Mouse (Mus musculus): Measurements from ENCODE around the gene Ajap1.

Gene Ajap1

GRCm38 (mm10) chr4:153358243-153358550 lies 124.4 kb downstream of the Ajap1 start:
- no peak for DNase-seq (ENCODE audit: low read depth, low spot score)

GRCm38 (mm10) chr4:153357539-153358242 lies 124.9 kb downstream of the Ajap1 start:
- no peak for DNase-seq (ENCODE audit: low read depth, low spot score)

DNA sequence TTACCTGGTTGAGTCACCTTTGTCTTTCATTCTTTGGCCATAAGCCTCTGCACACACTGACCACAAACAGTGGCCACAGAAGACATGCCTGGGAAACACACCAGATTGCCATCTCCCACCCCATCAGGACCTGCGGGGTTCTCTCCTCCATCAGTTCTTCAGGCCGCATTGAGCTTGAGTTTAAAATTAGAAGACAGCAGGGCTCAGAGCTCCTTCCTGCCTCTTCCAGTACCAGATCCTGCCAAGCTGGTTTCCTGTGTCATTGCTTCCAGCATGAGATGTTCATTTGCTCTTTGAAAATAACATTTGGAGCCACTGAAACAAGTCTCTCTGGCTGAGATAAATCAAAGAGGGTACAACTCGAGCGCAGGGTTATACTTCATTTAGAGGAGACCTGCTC lies 126.4 kb downstream of the Ajap1 start:
- DNase-seq (ENCODE audit: low read depth, low spot score): no peak

DNA sequence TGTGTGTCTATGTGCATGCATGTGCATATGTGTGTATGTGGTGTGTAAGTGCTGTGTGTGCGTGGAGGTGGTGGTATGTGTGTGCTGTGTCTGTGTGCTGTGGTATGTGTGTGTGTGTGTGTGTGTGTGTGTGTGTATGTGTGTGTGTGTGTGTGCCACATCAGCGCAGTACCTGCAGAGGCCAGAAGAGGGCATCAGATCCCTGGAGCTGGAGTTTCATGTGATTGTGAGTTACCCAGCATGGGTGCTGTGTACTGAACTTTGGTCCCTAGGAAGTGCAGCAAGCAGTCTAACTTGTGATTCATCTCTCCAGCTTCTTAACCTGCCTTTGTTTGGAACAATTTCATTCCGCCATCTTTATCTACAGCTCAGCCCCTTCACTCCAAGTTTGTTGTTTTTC lies 137.6 kb downstream of the Ajap1 start:
- DNase-seq (ENCODE audit: low read depth, low spot score): no peak

DNA sequence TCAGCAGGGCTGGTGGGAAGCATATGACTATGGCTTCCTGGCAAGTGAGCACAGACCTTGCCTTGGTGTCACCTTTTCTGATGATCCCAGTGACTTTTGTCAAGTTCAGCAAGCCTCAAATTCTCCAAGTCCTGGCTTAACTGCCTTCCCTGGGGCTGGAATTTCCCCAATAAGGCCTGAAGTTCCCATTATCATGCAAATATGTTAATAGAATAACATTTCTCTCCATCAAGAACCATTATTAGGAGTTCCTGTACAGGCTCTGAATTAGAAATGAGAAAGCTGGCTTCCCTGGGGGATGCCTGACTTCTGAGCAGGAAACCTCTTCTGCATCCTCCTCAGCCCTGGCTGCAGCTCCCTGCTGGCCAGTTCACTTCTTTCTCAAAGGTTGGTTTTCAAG lies 141.7 kb downstream of the Ajap1 start:
- DNase-seq (ENCODE audit: low read depth, low spot score): no peak

DNA sequence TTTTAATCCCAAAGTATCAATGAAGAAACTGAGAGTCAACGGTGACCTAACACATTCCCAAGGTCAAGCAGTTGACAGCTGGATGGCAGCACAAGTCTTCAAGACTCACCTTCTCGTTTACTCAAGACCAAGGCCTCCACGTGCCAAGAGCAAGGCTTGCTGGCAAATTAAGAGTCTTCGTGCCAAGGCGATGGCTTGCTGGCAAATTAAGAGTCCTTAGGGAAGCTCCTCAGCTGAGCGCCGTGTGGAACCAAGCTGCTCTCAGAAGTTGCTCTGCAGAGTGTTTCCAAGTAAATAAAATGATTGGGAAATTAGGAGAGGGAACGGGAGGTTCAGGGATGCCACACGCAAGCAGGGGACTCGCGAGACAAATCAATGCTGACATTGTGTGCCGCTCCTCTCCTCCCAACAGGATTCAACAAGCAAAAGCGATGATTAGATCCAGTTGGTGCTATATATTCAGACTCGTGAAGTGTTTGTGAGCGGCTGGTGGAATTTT lies 147.3 kb downstream of the Ajap1 start:
- DNase-seq (ENCODE audit: low read depth, low spot score): no peak

- no peak for DNase-seq (ENCODE audit: low read depth, low spot score)
Measured at GRCm38 (mm10) chr4:153327809-153328208, 154.8 kb downstream of the Ajap1 start.
